Mouse (Mus musculus) liver, embryonic 11.5 days (tissue): ENCODE data around the gene Cfap69. TPM values are rescaled to one million over a fixed set of nuclear protein-coding genes. Genes with fewer than 3 reads are reported as not detected.
A peak's percentile ranks its signal among the peaks of the same experiment; 100 is the strongest.
"Not testable (repeated sequence)": the region's sequence is repeated elsewhere in the genome, so short reads cannot be mapped to it uniquely, and the experiment has no call there.

ENCODE experiments used
- ATAC-seq: fragments of 200-750 bp; cut with Nextera tagmentation; replicated peaks from 2 replicates; pipeline ENCODE4 v1.8.0; 2017; ENCODE audit warnings: moderate number of reproducible peaks, mild to moderate bottlenecking, moderate TSS enrichment, moderate library complexity; ENCODE audit not compliant: low FRiP score
- DNase-seq: peaks from one replicate; pipeline ENCODE4 v3.0.0-alpha.2; 2017; ENCODE audit warnings: low spot score
- H3K27ac ChIP-seq: fragments of 300-500 bp; sonication (generic); 2 replicates; pipeline ENCODE4 v1.5.1; 2014; ENCODE audit warnings: mild to moderate bottlenecking, low read depth, low read length, control low read depth
- H3K27me3 ChIP-seq: fragments of 300-500 bp; sonication (generic); replicated peaks from 2 replicates; pipeline ENCODE4 v1.6.1; 2014; ENCODE audit warnings: low read length, mixed read lengths; ENCODE audit not compliant: control insufficient read depth, insufficient read depth
- H3K36me3 ChIP-seq: fragments of 300-500 bp; sonication (generic); 2 replicates; pipeline ENCODE4 v1.6.1; 2014; ENCODE audit warnings: mild to moderate bottlenecking, low read length, moderate library complexity, mixed read lengths; ENCODE audit not compliant: control insufficient read depth, insufficient read depth
- H3K4me1 ChIP-seq: fragments of 300-500 bp; sonication (generic); replicated peaks from 2 replicates; pipeline ENCODE4 v1.6.1; 2014; ENCODE audit warnings: low read length, mixed read lengths; ENCODE audit not compliant: control insufficient read depth, insufficient read depth
- H3K4me2 ChIP-seq: fragments of 300-500 bp; sonication (generic); 2 replicates; pipeline ENCODE4 v1.6.1; 2014; ENCODE audit warnings: mild to moderate bottlenecking, control low read depth, moderate library complexity
- H3K4me3 ChIP-seq: fragments of 300-500 bp; sonication (generic); 2 replicates; pipeline ENCODE4 v1.5.1; 2014; ENCODE audit warnings: low read depth, low read length, control low read depth
- H3K9ac ChIP-seq: fragments of 300-500 bp; sonication (generic); 2 replicates; pipeline ENCODE4 v1.6.1; 2014; ENCODE audit warnings: low read depth, low read length, control low read depth
- H3K9me3 ChIP-seq: fragments of 300-500 bp; sonication (generic); 2 replicates; pipeline ENCODE4 v1.6.1; 2016; ENCODE audit warnings: low read length, inconsistent platforms, mixed read lengths; ENCODE audit not compliant: control insufficient read depth
- WGBS: fragments of 180-500 bp; shearing (Covaris S2); extraction: QIAGEN DNeasy Blood & Tissue Kit; methylation state at CpG from one replicate; pipeline ENCODE4 v1.1.7; 2014; 5-methylcytosine and 5-hydroxymethylcytosine counted together
- polyA plus RNA-seq: library from polyadenylated mRNA; unstranded; fragments of >200 nt; fragmentation: Nextera tagmentation; extraction: Ambion mirVana; gene quantifications from 2 replicates; pipeline ENCODE4 v1.2.1, GENCODE M21; 2014

Gene Cfap69
- polyA plus RNA-seq, 1 experiment from 2014 or later = 1.3 TPM

GRCm38 (mm10) chr5:5693541-5693955 is 29.5 kb upstream of the Cfap69 start:
- Histone ChIP-seq H3K9me3 (no peaks in the 10 kb centered on the region), H3K9ac (peak overlapping the region; percentile 60), H3K36me3 (no peaks in the 10 kb centered on the region), H3K4me2 (peak overlapping the region; percentile 70), H3K27ac (peak overlapping the region; percentile 74), H3K4me3 (peak overlapping the region; percentile 62), H3K27me3 (peaks cover 12% of the 10 kb centered on the region), H3K4me1 (no peaks in the 10 kb centered on the region)
- whole genome bisulfite sequencing = 3% methylated on average over 29 of the region's 29 CpGs
- peak; percentile 50 for DNase-seq
- peak; percentile 26; the same call in 1 of the 2 replicates for ATAC-seq

- H3K4me2 ChIP-seq = peak overlapping the region; percentile 70; the same call in 1 of the 2 replicates
Measured at GRCm38 (mm10) chr5:5692167-5692738, 28.2 kb upstream of the Cfap69 start.

GRCm38 (mm10) chr5:5688945-5689540 is 25.0 kb upstream of the Cfap69 start:
- Histone ChIP-seq H3K9me3 (no peaks in the 10 kb centered on the region), H3K4me3 (no peak overlapping the region), H3K27me3 (peaks cover 8% of the 10 kb centered on the region), H3K4me1 (no peaks in the 10 kb centered on the region; the same call in 1 of the 2 replicates), H3K4me2 (no peak overlapping the region), H3K36me3 (no peaks in the 10 kb centered on the region), H3K9ac (no peak overlapping the region), H3K27ac (no peak overlapping the region)
- WGBS = 68% methylated on average over 8 of the region's 8 CpGs
- no peak for ATAC-seq
- no peak for DNase-seq

More at GRCm38 (mm10) chr5:5692167-5692738, 28.2 kb upstream of the Cfap69 start:
- no peak for DNase-seq
- Histone ChIP-seq H3K9me3 (no peaks in the 10 kb centered on the region), H3K4me1 (no peaks in the 10 kb centered on the region; the same call in 1 of the 2 replicates), H3K4me3 (peak overlapping the region; percentile 6; the same call in 1 of the 2 replicates), H3K9ac (no peak overlapping the region), H3K27me3 (peaks cover 12% of the 10 kb centered on the region), H3K27ac (no peak overlapping the region), H3K36me3 (no peaks in the 10 kb centered on the region)
- no peak for ATAC-seq
- WGBS = 48% methylated on average over 4 of the region's 4 CpGs

GRCm38 (mm10) chr5:5688228-5688627 is 24.2 kb upstream of the Cfap69 start:
- WGBS = 76% methylated on average over 6 of the region's 6 CpGs
- Histone ChIP-seq H3K4me2 (no peak overlapping the region), H3K9me3 (no peaks in the 10 kb centered on the region), H3K27me3 (no peaks in the 10 kb centered on the region; the same call in 1 of the 2 replicates), H3K9ac (no peak overlapping the region), H3K4me3 (no peak overlapping the region), H3K36me3 (no peaks in the 10 kb centered on the region), H3K27ac (no peak overlapping the region), H3K4me1 (no peaks in the 10 kb centered on the region; the same call in 1 of the 2 replicates)
- no peak for DNase-seq
- no peak for ATAC-seq

- DNase-seq (no peak), ATAC-seq (0 out of 2 replicates have a peak, but pooled peaks have one; percentile 18)
- no peak overlapping the region for H3K9ac ChIP-seq
- H3K36me3 ChIP-seq = no peaks in the 10 kb centered on the region
- no peaks in the 10 kb centered on the region for H3K27me3 ChIP-seq
- no peaks in the 10 kb centered on the region for H3K9me3 ChIP-seq
- H3K4me3 ChIP-seq = no peak overlapping the region
- no peaks in the 10 kb centered on the region; the same call in 1 of the 2 replicates for H3K4me1 ChIP-seq
- no peak overlapping the region for H3K27ac ChIP-seq
- no peak overlapping the region for H3K4me2 ChIP-seq
- WGBS = 22% methylated on average over 1 of the region's 1 CpGs
Measured at GRCm38 (mm10) chr5:5686973-5687372, 22.9 kb upstream of the Cfap69 start.

GRCm38 (mm10) chr5:5684946-5685345 is 20.9 kb upstream of the Cfap69 start:
- H3K9ac ChIP-seq, H3K36me3 ChIP-seq, H3K27me3 ChIP-seq, H3K4me3 ChIP-seq, H3K4me1 ChIP-seq, H3K4me2 ChIP-seq, H3K9me3 ChIP-seq, H3K27ac ChIP-seq, DNase-seq, ATAC-seq: not testable (repeated sequence)
- WGBS = 70% methylated on average over 2 of the region's 2 CpGs

- no peaks in the 10 kb centered on the region for H3K36me3 ChIP-seq
- no peak overlapping the region for H3K4me2 ChIP-seq
- H3K27ac ChIP-seq = no peak overlapping the region
- DNase-seq = no peak
- H3K9me3 ChIP-seq = no peaks in the 10 kb centered on the region
- no peak for ATAC-seq
- H3K4me3 ChIP-seq = no peak overlapping the region
- WGBS = 64% methylated on average over 4 of the region's 4 CpGs
- no peak overlapping the region for H3K9ac ChIP-seq
- no peaks in the 10 kb centered on the region; the same call in 1 of the 2 replicates for H3K4me1 ChIP-seq
- H3K27me3 ChIP-seq = no peaks in the 10 kb centered on the region
Measured at GRCm38 (mm10) chr5:5683292-5683691, 19.3 kb upstream of the Cfap69 start.

- no peak for DNase-seq
- no peaks in the 10 kb centered on the region for H3K27me3 ChIP-seq
- no peak overlapping the region for H3K4me2 ChIP-seq
- H3K4me3 ChIP-seq = no peak overlapping the region
- H3K36me3 ChIP-seq = no peaks in the 10 kb centered on the region
- H3K4me1 ChIP-seq = no peaks in the 10 kb centered on the region
- H3K9me3 ChIP-seq = no peaks in the 10 kb centered on the region
- H3K27ac ChIP-seq = no peak overlapping the region
- ATAC-seq = no peak
- no peak overlapping the region for H3K9ac ChIP-seq
Measured at GRCm38 (mm10) chr5:5679459-5679858, 15.4 kb upstream of the Cfap69 start.

- WGBS = 77% methylated on average over 3 of the region's 3 CpGs
- H3K4me2 ChIP-seq = no peak overlapping the region
- ATAC-seq = no peak
Measured at GRCm38 (mm10) chr5:5676082-5676481, 12.0 kb upstream of the Cfap69 start.

More at GRCm38 (mm10) chr5:5676082-5676481, 12.0 kb upstream of the Cfap69 start:
- Histone ChIP-seq H3K9ac (no peak overlapping the region), H3K27ac (no peak overlapping the region), H3K36me3 (no peaks in the 10 kb centered on the region), H3K27me3 (no peaks in the 10 kb centered on the region), H3K4me3 (no peak overlapping the region), H3K9me3 (no peaks in the 10 kb centered on the region), H3K4me1 (no peaks in the 10 kb centered on the region)
- DNase-seq = no peak
